Mouse (Mus musculus) midbrain, embryonic 16.5 days (tissue): ENCODE measurements around the gene Fer. TPM values are rescaled to one million over a fixed set of nuclear protein-coding genes. Genes with fewer than 3 reads are reported as not detected.

ENCODE experiments used
- ATAC-seq: fragments of 200-750 bp; cut with Nextera tagmentation; 2 replicates; pipeline ENCODE4 v1.8.0; 2017; ENCODE audit warnings: moderate TSS enrichment
- H3K27ac ChIP-seq: fragments of 300-500 bp; sonication (generic); 2 replicates; pipeline ENCODE4 v1.5.1; 2014; ENCODE audit warnings: mild to moderate bottlenecking, low read length, mixed read lengths
- H3K27me3 ChIP-seq: fragments of 300-500 bp; sonication (generic); 2 replicates; pipeline ENCODE4 v1.6.1; 2014; ENCODE audit warnings: low read depth, low read length, mixed read lengths; ENCODE audit not compliant: control insufficient read depth, insufficient read depth
- H3K36me3 ChIP-seq: fragments of 300-500 bp; sonication (generic); 2 replicates; pipeline ENCODE4 v1.6.1; 2014; ENCODE audit warnings: mild to moderate bottlenecking, low read length, moderate library complexity, mixed read lengths; ENCODE audit not compliant: control insufficient read depth, insufficient read depth
- H3K4me1 ChIP-seq: fragments of 300-500 bp; sonication (generic); 2 replicates; pipeline ENCODE4 v1.6.1; 2014; ENCODE audit warnings: mild to moderate bottlenecking, low read length, mixed read lengths; ENCODE audit not compliant: control insufficient read depth, insufficient read depth
- H3K4me2 ChIP-seq: fragments of 300-500 bp; sonication (generic); 2 replicates; pipeline ENCODE4 v1.6.1; 2014; ENCODE audit warnings: mild to moderate bottlenecking, low read length, mixed read lengths
- H3K4me3 ChIP-seq: fragments of 300-500 bp; sonication (generic); 2 replicates; pipeline ENCODE4 v1.5.1; 2014; ENCODE audit warnings: low read depth, mild to moderate bottlenecking, low read length, moderate library complexity, mixed read lengths
- H3K9ac ChIP-seq: fragments of 300-500 bp; sonication (generic); 2 replicates; pipeline ENCODE4 v1.6.1; 2014; ENCODE audit warnings: low read depth, low read length, mixed read lengths
- H3K9me3 ChIP-seq: fragments of 300-500 bp; sonication (generic); replicated peaks from 2 replicates; pipeline ENCODE4 v1.6.1; 2014; ENCODE audit warnings: mild to moderate bottlenecking, low read length, mixed read lengths; ENCODE audit not compliant: control insufficient read depth, poor library complexity, severe bottlenecking
- WGBS: fragments of 180-500 bp; shearing (Covaris S2); extraction: QIAGEN DNeasy Blood & Tissue Kit; methylation state at CpG from one replicate; pipeline ENCODE4 v1.1.7; 2014; 5-methylcytosine and 5-hydroxymethylcytosine counted together
- polyA plus RNA-seq: library from polyadenylated mRNA; unstranded; fragments of >200 nt; fragmentation: Nextera tagmentation; extraction: Ambion mirVana; gene quantifications from 2 replicates; pipeline ENCODE4 v1.2.1, GENCODE M21; 2015

Gene Fer
- polyA plus RNA-seq = 33.2 and 36.4 TPM in 2 replicates

DNA sequence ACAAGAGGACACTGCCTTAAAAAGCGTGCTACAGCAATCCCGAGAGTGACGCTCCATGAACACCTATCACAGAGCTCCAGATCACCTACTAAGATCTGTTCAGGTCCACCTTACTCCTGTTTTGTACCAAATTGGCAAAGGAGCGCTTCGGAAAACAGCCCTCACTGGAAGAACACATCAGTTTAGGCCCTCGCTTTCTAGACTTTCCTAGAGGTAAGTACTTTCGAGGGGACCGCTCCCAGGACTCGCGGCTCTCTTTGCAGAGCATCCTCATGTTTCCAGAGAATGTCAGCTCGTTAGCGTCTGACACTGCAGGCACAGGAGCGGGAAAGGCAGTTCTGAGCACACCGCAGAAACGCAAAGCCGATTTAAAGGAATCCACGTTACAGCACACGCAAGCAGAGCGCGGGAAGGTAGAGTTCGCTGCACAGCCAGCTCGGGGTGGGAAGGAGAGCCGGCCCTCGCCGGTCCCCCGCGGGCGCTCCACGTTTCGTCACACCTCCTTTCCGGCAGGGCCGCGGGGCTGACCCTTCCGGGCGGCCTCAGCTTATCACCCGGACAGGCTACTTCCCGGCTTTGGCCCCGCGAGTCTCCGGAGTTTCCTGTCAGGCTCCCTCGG is at the start of gene Fer:
TSS of gene Fer (plus strand) at position 51 of the 619 bp plus-strand sequence.
- H3K4me1 ChIP-seq = peaks cover 12% of the 10 kb centered on the region
- H3K36me3 ChIP-seq = no peaks in the 10 kb centered on the region
- no peak; the same call in 1 of the 2 replicates for ATAC-seq
- 2% methylated on average over 41 of the region's 41 CpGs for WGBS
- peak within 1 kb of the TSS; percentile 87 for H3K27ac ChIP-seq
- H3K27me3 ChIP-seq = no peaks in the 10 kb centered on the region
- no peaks in the 10 kb centered on the region for H3K9me3 ChIP-seq
- peak within 1 kb of the TSS; percentile 81 for H3K9ac ChIP-seq
- H3K4me3 ChIP-seq = peak within 1 kb of the TSS; percentile 66
- H3K4me2 ChIP-seq = peak within 1 kb of the TSS; percentile 77

DNA sequence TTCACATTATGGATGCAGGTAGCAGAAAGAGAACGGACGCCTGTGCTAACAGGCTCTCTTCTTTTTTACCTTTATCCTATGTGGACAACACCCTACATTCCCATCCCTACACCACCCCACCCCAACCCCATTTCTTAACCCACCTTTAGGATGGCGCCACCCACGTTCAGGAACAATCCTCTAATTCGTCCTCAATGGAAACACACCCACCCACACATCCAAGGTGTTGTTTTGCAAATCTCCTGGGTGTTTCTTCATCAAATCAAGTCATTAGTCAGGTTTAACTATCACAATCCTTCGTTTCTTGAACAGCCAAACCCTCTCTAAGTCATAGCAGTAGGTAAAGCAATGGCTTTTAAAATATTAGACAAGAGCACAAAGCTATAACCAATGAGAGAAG is 49.3 kb upstream of the Fer start:
- 85% methylated on average over 6 of the region's 6 CpGs for WGBS
- H3K4me3 ChIP-seq = no peak overlapping the region
- H3K27me3 ChIP-seq = no peaks in the 10 kb centered on the region
- no peaks in the 10 kb centered on the region for H3K36me3 ChIP-seq
- no peak overlapping the region for H3K9ac ChIP-seq
- peaks cover 3% of the 10 kb centered on the region for H3K4me1 ChIP-seq
- no peak overlapping the region for H3K4me2 ChIP-seq
- no peaks in the 10 kb centered on the region for H3K9me3 ChIP-seq
- H3K27ac ChIP-seq = no peak overlapping the region
- ATAC-seq = no peak

DNA sequence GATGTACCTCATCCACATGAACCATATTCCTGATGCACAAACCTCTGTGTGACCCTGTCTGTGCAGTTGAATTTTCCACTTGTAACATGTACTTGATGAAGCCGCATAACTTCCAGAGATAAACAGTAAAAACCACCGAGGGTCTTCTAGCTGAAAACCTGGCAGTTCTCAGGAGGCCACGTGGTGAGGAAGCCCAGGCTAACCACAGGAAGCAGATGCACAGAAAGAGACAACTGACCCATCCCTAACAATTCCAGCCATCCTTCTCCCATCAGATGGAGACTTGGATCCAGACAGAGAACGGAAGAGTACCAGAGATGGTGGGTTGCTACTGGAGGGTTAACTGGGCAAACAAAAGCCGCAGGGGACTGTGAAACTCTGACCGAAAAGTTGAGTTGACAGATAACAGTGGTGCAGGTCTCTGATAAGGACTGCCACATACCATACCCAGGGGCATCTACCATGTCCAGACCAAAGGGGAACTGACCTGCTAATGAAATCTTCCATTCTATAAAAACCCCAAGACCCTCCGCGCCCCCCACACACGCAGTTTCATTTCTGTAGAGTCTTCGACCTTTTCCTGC is 44.3 kb upstream of the Fer start:
- Histone ChIP-seq H3K4me1 (no peaks in the 10 kb centered on the region), H3K27ac (no peak overlapping the region), H3K9me3 (no peaks in the 10 kb centered on the region), H3K36me3 (no peaks in the 10 kb centered on the region), H3K4me2 (no peak overlapping the region), H3K9ac (no peak overlapping the region), H3K4me3 (no peak overlapping the region), H3K27me3 (no peaks in the 10 kb centered on the region)
- ATAC-seq = no peak
- WGBS = 92% methylated on average over 10 of the region's 10 CpGs

DNA sequence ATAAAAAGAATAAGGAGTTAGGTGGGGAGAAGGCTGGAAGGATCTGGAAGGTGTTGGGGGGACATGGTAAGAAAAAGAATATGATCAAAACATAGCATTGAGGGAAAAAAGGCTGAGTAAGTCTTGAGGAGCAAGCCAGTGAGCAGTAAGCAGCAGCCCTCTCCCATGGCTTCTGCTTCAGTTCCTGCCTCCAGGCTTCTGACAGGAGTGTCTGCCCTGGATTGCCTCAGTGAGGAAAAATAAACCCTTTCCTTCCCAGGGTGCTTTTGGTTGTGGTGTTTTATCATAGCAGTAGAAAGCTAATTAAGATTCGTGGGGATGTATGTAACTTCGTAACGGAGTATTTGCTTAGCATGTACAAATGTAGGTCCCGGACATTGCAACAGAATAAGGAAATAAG is 38.7 kb upstream of the Fer start:
- Histone ChIP-seq H3K27me3 (no peaks in the 10 kb centered on the region), H3K36me3 (no peaks in the 10 kb centered on the region)
- 89% methylated on average over 4 of the region's 4 CpGs for WGBS

GRCm38 (mm10) chr17:63826196-63826595 is 36.7 kb upstream of the Fer start:
- Histone ChIP-seq H3K4me1 (no peaks in the 10 kb centered on the region), H3K36me3 (no peaks in the 10 kb centered on the region), H3K27me3 (no peaks in the 10 kb centered on the region), H3K27ac (no peak overlapping the region), H3K9ac (no peak overlapping the region), H3K4me3 (no peak overlapping the region), H3K9me3 (no peaks in the 10 kb centered on the region), H3K4me2 (no peak overlapping the region)
- 86% methylated on average over 8 of the region's 8 CpGs for WGBS
- no peak for ATAC-seq

More for the DNA sequence above, 38.7 kb upstream of the Fer start:
- Histone ChIP-seq H3K4me2 (no peak overlapping the region), H3K9ac (no peak overlapping the region), H3K9me3 (no peaks in the 10 kb centered on the region), H3K4me3 (no peak overlapping the region), H3K27ac (no peak overlapping the region), H3K4me1 (no peaks in the 10 kb centered on the region)
- ATAC-seq = no peak

- Histone ChIP-seq H3K4me1 (no peaks in the 10 kb centered on the region), H3K9ac (no peak overlapping the region), H3K4me3 (no peak overlapping the region), H3K36me3 (no peaks in the 10 kb centered on the region), H3K9me3 (no peaks in the 10 kb centered on the region), H3K27ac (no peak overlapping the region), H3K4me2 (no peak overlapping the region), H3K27me3 (no peaks in the 10 kb centered on the region)
- no peak for ATAC-seq
- WGBS = 90% methylated on average over 7 of the region's 7 CpGs
Measured at GRCm38 (mm10) chr17:63826767-63827166, 36.1 kb upstream of the Fer start.

GRCm38 (mm10) chr17:63828561-63829332 is 34.1 kb upstream of the Fer start:
- 58% methylated on average over 5 of the region's 5 CpGs for WGBS
- Histone ChIP-seq H3K4me2 (no peak overlapping the region), H3K4me3 (no peak overlapping the region), H3K4me1 (peaks cover 2% of the 10 kb centered on the region; the same call in 1 of the 2 replicates), H3K27ac (no peak overlapping the region), H3K27me3 (no peaks in the 10 kb centered on the region), H3K9me3 (no peaks in the 10 kb centered on the region), H3K9ac (no peak overlapping the region), H3K36me3 (no peaks in the 10 kb centered on the region)
- no peak for ATAC-seq

DNA sequence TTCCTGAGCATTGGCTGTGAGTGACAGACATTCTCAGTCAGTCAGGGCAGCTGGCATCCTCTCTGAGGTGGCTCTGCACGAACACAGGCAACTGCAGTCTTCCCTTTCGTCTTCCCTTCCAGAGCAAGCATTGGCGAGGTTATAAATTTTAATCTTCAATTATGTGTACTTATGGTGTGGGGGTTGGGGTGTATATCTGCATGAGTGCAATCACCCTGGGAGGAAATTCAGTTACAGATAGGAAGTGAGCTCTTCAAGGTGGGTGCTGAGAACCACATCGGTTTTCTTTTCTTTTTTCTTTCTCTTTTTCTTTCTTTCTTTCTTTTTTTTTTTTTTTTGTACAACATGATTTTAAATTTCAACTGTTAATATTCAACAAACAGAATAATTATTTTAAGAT is 31.3 kb upstream of the Fer start:
- H3K9ac ChIP-seq = no peak overlapping the region
- peaks cover 4% of the 10 kb centered on the region; the same call in 1 of the 2 replicates for H3K4me1 ChIP-seq
- H3K9me3 ChIP-seq = no peaks in the 10 kb centered on the region
- no peaks in the 10 kb centered on the region for H3K27me3 ChIP-seq
- no peaks in the 10 kb centered on the region for H3K36me3 ChIP-seq
- no peak overlapping the region for H3K4me2 ChIP-seq
- WGBS = 46% methylated on average over 4 of the region's 4 CpGs
- H3K4me3 ChIP-seq = no peak overlapping the region
- ATAC-seq = no peak
- no peak overlapping the region for H3K27ac ChIP-seq

DNA sequence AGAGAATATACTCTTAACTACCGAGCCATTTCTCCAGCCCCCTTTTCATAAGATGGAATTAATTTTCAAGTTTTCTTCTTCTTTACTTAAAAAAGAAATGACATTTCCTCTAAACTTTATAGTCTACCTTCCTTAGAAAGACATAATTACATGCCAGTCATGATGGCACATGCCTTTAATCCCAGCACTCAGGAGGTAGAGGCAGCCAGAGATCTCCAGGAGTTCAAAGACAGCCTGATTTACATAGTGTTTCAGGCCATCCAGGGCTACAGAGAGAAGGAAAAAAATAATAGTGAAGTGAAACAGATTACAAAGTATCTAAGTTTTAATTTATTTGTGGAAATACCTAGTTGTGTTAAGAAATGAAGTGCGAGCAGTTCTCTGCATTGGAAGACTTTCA is 26.6 kb upstream of the Fer start:
- WGBS = 60% methylated on average over 2 of the region's 2 CpGs
- H3K27ac ChIP-seq = no peak overlapping the region

More for the DNA sequence above, 26.6 kb upstream of the Fer start:
- H3K9me3 ChIP-seq = no peaks in the 10 kb centered on the region
- no peak for ATAC-seq
- peaks cover 9% of the 10 kb centered on the region for H3K4me1 ChIP-seq
- H3K27me3 ChIP-seq = no peaks in the 10 kb centered on the region
- no peak overlapping the region for H3K4me2 ChIP-seq
- H3K36me3 ChIP-seq = no peaks in the 10 kb centered on the region
- no peak overlapping the region for H3K4me3 ChIP-seq
- no peak overlapping the region for H3K9ac ChIP-seq
